Mouse (Mus musculus): Measurements from ENCODE around the gene Pamr1. TPM values are rescaled to one million over a fixed set of nuclear protein-coding genes. Genes with fewer than 3 reads are reported as not detected.
A peak's percentile ranks its signal among the peaks of the same experiment; 100 is the strongest.

Gene Pamr1
- total RNA-seq, 2 experiments from 2014 or later, result 7.4 to 8.3 TPM

DNA sequence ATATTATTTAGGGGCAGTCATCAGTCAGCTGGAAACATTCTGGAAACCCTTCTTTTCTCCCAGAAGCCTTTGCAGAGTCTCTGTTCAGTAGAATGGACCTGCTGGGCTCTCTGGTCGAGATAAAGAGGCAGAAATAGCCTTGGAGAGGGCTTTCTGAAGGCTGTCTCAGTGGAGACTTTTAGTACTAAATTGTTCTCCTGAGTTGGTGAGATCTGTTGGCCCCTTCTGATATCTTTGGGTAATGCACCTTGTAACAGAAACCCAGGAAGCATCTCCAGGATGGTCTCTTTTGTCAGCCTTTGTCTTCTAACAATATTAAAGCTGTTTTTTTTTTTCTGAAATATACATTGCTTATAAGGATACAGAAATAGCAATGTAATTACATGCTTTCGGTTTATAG, 111.2 kb downstream of the Pamr1 start:
- DNase-seq, result no peak

DNA sequence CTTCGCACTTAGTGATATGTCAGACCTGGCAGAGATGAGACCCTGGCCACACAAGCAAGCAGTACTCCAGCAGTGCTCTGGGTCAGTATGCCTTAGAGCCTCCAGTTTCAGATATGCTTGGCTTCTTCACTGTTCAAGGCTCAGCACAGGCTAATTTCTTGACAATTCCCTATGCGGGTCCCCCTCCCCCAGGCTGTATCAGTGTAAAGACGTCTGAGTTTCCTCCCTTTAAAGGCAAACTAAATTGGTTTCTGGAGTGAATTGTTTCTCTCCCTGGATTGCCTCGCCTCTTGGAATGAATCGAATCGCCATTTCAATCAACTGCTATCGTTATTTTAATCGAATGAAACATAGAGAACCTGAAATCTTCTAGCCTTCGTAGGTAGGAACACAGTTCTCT, 113.1 kb downstream of the Pamr1 start:
- no peak for DNase-seq

DNA sequence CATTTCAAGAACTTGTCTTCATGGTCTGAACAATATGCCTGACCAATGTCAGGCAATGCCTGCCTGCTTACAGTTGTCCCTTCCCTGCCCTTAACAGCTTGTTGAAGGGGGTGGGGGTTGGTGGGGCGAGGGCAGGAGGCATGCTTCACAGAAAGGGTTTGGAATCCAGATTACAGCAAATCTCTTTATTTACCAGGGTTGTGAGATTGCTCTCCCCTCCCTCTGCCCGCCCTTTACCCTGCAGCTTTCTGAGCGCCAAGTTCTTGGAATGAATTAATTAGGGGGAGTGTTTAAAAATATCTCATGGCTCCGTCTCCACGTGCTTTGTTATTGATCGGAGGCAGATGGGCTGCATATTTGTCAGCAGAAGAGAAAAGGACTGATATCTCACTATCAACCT, 113.5 kb downstream of the Pamr1 start:
- DNase-seq, result no peak

DNA sequence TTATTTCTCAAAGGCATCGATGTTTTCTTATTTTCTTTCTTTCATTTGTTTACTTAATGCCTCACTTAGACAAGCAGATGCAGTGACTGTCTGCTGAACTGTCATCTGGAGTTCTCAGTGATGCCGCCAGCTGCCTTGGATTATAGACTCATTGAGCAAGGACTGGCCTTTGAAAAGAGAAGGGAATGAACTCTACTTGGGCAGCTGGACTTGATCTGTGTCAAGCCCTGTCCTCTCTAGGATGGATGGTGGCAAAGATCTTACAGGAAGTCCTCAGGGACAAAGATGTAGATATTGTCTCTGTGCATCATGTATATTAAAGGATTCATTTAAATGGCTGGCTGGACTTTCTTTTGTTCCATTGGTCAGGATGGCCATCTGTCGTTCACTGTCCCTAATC, 114.1 kb downstream of the Pamr1 start:
- DNase-seq, result no peak

DNA sequence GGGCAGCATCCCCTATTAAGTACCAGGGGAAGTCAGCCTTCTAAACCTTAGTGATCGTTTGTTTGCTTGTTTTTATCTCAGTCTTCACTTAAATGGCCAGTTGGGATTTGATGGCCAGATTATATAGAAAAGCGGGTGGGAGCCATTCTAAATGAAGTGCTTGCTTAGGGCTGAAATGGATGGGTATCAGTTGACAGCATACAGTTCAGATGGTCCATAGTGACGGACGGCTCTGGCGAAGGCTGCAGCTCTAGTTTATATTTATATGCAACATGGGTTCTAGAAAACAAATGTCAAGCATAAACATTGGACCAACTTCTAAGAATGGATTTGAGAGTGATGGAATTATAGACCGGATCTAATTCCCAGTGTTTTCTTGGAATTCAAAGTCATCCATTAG, 118.2 kb downstream of the Pamr1 start:
- DNase-seq, result no peak

DNA sequence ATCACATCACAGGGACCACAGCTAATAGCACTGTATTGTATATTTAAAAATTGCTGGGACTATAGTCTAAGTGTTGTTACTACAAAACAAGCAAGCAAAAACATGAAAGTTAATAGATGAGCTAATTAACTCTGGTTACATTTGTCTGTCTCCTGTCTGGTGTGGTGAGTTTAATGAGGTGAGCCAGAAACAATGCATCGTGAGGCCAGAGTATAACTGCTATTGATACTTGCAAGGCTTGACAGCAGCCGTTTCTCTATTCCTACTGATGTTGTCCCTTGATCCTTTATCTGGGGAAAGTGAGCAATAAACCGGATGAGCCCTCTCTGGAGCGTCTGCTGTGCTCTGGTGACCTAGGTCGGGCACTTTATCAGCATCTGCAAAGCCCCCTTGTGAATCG, 119.8 kb downstream of the Pamr1 start:
- DNase-seq, result no peak

DNA sequence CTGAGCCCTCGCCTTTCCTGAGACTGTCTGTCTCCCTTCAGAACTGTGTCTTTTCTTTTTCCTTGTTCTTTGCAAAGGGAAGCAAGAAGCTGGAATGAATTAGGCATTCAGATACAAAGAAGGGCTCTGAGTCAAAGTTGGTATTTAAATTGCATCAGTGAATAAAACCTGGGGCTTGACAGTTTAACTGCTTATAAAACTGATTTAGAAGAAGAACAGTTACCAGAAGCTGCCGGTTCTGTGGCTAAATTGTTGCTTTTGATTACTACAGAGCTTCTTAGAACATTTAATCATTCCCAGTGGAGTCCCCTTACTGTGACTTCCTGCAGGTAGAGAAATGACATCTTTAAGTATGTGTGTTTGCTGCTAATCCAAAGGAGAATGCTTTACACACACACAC, 124.8 kb downstream of the Pamr1 start:
- DNase-seq, result no peak

DNA sequence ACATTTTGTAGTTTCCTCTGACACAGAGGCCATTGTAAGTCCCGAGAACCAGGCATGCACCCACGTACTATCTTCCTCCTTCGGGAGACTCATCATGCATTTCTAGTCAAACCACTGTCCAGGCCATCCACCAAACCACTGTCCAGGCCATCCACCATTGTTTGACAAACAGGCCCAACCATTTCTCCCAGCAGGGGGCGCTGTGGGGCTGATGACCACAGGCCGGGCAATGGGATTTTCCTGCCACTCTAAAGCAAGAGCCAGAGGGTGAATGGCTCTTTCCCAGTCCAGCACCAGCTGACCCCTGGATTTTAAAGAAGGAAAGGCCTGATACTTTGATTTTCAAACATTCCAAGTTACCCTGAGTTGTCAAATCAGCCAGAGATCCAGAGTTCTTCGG, 125.5 kb downstream of the Pamr1 start:
- DNase-seq, result peak; percentile 54 to 57

DNA sequence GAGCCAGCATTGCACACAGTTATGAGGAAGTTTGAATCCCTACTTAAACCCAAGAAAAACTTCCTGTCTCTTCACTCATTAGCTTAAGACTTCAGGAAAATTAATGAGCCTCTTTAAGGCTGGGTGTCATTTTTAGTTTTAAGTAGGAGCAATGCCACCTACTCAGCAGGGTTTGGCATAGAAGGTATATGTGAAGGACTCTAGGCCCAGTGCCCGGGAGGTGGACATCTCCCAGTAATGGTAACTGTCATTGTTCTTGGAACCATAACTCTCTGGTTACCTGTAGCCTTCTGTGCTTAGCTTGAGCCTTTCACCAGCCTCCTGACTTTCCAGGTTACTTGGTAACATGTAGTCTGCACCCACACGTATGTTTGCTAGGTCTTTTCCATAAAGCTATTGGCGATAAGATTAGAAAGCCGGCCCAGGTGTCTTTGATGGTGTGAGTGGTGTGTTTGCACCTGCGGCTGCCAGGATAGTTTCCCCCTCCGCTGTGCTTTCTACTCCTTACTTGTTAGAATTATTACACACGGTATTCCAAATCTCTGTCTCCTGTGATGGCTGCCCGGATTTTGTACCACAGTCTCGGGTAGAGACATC, 127.0 kb downstream of the Pamr1 start:
- DNase-seq, result no peak

DNA sequence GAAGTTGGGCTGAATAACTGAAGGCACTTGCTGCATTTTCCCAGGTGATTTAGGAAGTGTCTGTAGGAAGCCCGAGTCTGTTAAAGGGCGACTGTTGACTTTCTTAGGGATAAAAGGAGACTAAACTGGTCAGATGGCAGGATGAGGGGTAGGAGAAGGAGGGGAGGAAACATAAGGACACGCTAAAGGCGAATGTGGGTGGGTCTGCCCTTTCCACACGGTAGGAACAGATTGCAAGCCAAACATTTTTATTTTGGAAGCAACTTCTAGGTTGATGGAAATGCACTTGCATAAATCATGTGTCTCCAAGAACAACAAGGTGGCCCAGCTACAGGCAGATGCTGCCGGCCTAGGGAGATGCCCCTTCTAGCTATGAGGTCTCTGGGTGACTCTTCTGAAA, 127.6 kb downstream of the Pamr1 start:
- no peak for DNase-seq

DNA sequence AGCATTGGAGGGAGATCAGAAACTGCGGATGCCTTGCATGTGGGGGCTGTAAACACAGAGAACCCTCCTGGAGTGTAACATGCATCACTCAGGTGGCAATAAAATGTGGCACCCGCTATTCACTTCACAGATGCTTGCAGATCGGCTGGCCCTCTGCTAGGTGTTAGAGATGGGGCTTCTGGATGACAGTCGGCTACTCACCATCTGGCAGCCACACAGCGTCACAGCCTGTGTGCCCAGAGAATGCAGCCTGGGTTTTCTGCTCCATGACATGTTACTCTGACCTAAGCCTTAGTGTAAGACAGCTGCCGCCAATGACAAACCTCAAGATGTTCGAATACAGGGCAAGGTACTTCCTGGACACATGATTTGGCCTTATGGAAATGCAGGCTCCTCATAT, 131.5 kb downstream of the Pamr1 start:
- no peak for DNase-seq

DNA sequence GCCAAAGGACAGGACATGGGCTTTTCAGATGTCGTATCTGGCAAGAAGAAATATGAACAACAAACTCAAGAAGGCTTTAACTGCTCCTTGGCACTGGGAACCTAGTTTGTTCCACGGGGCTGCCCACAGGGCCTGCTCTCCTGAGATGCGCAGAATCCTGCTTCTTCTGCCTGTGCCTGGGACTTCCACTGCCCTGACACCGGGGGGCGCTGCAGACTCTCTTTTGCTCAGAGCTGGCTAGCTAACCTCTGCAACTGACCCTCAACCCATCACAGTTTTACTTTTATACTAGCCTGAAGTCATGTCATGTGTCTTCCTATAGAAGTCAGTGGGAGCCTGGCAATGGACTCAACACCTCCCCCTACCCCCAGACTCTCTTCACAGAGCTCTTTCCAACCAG, 132.4 kb downstream of the Pamr1 start:
- DNase-seq, result peak in 1 of 2 experiments; percentile 51

DNA sequence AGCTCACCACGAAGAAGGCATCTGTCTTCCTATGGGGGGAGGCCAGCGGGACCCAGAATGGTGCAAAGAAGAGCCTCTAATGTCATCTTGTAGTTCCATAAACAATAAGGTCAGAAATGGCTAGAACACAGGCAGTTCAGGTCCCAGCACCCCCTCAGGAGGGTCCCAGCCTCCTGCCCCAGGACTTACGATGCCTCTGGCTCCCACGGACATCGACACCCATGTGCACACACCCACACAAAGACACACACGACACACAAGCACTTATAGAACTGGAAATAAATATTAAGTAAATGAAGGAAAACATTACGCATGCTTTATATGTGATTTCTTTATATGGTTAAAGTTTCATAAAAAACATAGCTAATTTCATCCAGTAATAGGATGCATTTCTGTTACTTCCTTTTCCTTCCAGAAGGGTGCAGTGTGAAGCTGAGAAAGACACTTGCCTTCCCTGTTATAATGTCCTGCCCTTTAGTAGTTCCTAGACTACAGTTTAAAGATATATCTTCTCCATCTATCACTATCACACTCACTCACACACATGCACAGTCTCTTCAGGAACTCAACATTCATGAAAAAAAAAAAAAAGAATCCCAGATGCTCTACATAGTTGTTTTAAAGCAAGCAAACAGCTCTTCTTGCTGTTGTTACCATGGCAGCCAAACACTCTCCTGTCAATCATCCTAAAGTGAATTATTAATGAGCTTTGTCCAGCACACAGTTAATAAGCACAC, 135.7 kb downstream of the Pamr1 start:
- DNase-seq, result no peak

DNA sequence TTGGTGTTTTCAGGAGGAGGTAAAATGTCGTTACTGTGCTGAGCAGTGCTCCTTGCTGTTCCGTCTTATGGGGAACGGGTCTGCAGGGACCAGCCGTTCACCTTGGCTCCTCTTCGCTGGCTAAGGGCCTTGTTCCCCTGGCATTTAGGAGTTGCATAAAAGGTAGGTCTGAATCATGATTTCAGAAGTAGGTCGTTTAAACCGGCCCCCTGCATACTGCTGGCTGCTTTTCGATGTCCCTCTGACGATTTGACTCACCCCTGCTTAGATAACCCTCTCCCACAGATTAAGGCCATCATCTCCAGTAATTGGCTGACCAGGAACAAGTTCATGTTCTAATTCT, 136.3 kb downstream of the Pamr1 start:
- DNase-seq, result no peak

Other genes starting within 250 kb of the Pamr1 start
- 100 to 1,000 TPM; 169 to 173 TPM for gene Trim44, start 142.2 kb upstream of the Pamr1 start, total RNA-seq (2021)
- 10 to 100 TPM; 52.3 to 53.7 TPM for gene Fjx1, start 97.5 kb upstream of the Pamr1 start, total RNA-seq (2021)
- 1,000 to 10,000 TPM; 1,671 to 1,869 TPM for gene Slc1a2, start 108.6 kb downstream of the Pamr1 start, total RNA-seq (2021)

Data from layer of hippocampus, postnatal 36 days (tissue).